Mouse (Mus musculus) frontal cortex, adult 2 months (tissue): ENCODE measurements around the gene B3galt4. TPM values are rescaled to one million over a fixed set of nuclear protein-coding genes. Genes with fewer than 3 reads are reported as not detected.
"Not testable (repeated sequence)": the region's sequence is repeated elsewhere in the genome, so short reads cannot be mapped to it uniquely, and the experiment has no call there.

ENCODE experiments used
- DNase-seq, 2 experiments: peaks; one replicate each; pipeline ENCODE4 v3.0.0; 2022; ENCODE audit warnings: low spot score in 1 of 2; ENCODE audit errors: extremely low spot score in 1 of 2
- polyA plus RNA-seq: library from polyadenylated mRNA; depleted of rRNA; stranded (reverse); fragments of >200 nt; gene quantifications from 2 replicates; pipeline ENCODE4 v1.2.3, GENCODE M21; 2012; rRNA removed

The B3galt4 gene
- polyA plus RNA-seq: 6.9 and 7.5 TPM in 2 replicates

DNA sequence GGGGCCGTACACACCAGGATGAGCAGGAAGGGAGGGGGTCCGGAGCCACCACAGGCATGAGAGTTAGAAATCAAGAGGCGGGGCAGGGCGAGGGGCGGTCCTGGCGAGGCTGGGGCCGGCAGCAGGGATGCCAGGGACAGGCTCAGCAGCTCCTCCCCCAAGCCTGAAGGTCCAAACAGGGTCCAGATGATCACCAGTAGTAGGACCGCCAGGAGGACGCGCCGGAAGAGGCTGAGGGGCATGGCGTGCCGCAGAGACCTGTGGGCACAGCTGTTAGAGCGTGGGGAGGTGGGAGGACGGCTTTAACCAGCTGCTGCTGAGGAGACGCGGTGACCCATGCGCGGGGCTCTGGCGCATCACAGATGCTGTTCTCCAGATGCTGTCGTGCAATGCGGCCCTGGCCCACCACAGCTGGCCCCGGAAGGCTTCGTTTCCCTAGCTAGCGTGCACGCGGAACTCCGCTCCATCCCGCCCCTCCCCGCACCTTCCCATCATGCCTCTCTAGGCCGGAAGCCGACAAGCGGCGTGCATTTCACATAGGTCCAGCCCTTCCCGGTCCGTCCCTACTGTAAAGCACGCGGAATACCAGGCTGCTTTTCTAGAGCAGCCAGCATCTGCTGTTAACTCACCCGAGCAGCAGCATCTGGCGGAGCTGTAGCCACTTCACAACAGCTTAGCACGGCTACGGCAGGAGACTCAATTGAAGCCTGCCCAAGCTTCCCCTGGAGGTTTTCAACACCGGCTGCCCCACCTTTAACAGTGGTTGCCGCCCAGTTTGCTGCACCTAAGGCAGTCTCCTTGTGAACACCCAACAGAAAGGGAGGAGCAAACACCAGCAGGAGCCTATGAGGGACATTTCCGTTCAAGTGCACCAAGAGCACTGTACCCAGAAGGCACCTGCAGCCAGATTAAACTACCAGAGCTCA is at the start of gene B3galt4:
Gene B3galt4, minus strand, starts transcription at position 468 of the 926 bp plus-strand sequence.
- DNase-seq: peak in 1 of 2 experiments; percentile 82

DNA sequence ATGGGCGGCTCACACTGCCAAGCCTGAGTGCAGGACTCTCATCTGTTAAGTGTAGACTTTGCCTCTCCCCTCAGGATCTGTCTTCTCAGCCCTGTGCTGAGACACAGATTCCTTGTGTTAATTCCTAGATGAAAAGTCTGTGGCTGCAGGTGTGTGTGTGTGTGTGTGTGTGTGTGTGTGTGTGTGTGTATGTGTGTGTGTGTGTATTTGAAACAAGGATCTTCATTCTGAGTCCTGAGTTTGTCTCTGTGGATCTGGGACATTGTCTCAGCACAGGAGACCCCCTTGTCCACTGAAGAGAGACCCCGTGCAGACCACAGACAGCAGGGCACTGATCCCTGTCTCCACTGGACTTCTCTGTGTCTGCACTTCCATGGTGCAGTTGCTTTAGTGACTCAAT is 49.5 kb upstream of the B3galt4 start:
- not testable (repeated sequence) for DNase-seq

DNA sequence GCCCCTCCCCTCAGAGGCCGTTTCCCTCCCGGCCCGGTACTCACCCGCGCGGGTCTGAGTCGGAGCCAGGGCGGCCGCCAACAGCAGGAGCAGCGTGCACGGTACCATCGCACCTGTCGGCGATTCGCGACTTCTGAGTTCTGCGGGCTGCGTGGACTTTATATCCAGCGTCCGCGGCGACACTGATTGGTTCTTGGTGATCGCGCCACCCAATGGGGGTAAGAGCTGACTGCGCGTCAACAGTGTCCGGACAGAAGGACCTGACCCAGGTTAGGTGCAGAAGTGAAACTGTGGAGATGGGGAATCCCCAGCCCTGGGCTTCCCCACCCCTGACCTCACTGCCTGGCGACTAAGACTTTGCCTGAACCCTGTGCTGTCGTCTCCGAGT is 48.9 kb upstream of the B3galt4 start, which contains the start of gene H2-K1:
Gene H2-K1, minus strand, starts transcription at position 198 of the 388 bp plus-strand sequence.
- DNase-seq: peak; percentile 56 to 73

DNA sequence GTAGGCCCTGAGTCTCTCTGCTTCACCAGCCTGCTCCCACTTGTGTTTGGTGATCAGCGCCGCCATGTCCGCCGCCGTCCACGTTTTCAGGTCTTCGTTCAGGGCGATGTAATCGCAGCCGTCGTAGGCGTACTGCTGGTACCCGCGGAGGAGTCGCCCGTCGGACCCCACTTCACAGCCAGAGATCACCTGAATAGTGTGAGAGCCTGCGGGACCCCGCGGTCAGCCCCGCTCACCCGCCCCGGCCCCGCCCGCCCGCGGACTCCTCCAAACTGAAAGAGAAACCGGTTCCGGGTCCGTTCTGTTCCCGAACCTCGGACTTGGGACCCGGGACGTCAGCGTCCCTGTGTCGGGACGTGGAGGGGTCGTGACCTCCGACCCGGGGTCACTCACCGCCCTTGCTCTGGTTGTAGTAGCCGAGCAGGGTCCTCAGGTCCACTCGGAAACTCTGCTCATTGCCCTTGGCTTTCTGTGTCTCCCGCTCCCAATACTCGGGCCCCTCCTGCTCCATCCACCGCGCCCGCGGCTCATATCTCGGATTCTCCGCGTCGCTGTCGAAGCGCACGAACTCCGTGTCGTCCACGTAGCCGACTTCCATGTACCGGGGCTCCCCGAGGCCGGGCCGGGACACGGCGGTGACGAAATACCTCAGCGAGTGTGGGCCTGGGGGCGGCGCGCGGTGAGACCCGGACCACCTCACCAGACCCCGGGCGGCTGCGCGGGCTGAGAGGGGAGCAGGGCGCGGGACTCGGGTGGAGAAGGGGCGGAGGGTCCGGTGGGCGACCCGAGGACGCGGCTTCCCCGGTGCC is 48.3 kb upstream of the B3galt4 start:
- no peak for DNase-seq

DNA sequence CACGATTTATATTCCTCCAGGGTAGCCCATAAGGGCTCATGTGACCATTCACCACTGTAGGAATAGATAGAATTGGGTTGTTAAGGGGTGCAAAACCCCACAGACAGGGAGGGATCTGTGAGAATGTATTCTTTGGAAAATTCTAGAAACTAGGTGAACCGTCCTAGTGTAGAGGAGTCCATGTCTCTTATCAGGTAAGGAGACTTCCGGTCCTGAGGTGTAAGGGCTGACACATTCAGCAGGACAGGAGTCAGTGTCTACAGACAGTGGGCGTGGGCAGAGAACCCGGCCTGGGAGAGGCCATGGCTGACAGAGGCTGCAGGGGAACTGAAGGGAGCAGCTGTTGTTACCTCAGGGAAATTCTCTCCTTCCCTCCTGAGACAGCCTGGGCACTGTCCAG is 47.4 kb upstream of the B3galt4 start:
- not testable (repeated sequence) for DNase-seq

DNA sequence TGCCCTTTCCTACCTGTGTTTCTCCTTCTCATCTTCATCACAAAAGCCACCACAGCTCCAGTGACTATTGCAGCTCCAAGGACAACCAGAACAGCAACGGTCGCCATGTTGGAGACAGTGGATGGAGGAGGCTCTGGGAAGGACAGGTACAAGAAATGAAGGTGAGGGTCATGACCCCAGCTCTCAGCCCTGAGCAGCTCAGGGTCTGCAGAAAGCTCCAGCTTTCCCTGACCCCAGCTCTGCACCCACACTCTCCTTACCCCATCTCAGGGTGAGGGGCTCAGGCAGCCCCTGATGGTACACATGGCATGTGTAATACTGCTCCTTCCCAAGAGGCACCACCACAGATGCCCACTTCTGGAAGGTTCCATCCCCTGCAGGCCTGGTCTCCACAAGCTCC is 45.7 kb upstream of the B3galt4 start:
- DNase-seq: not testable (repeated sequence)

DNA sequence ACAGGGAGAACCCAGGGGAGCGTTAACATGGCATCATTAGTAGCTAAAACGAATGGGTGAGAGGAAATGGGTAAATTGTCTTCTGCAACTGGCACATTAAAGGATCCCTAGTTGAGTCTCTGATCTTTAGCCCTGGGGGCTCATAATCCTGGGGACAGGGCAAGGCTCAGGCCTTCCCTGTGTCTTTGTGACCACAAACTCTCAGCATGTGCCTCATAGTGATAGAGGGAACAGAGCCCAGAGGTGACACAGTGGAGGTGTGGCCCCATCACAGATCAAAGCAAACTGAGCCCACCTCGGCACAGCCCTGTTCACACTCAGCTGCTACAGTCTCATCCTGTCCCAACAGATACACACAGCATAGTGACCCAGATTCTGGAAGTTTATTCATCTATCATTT is 44.4 kb upstream of the B3galt4 start:
- no peak for DNase-seq

DNA sequence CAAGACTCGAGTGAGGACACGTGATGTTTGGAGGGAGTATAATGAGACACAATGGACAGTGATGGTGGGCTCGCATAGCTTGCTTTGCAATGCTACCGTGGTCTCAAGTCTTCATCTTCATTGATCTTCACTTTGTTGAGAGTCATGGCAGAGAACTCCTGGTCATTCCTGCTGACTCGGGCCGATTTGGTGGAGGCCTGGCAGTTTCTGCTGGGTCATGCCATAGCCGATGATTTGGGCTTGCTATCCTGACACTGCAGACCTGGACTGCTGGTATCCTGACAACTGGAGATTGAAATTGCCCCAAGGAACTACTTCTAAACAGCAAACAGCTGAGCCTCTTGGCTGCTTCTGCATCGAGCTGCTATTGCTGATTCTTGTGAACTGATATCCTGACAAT is 43.7 kb upstream of the B3galt4 start:
- no peak for DNase-seq

DNA sequence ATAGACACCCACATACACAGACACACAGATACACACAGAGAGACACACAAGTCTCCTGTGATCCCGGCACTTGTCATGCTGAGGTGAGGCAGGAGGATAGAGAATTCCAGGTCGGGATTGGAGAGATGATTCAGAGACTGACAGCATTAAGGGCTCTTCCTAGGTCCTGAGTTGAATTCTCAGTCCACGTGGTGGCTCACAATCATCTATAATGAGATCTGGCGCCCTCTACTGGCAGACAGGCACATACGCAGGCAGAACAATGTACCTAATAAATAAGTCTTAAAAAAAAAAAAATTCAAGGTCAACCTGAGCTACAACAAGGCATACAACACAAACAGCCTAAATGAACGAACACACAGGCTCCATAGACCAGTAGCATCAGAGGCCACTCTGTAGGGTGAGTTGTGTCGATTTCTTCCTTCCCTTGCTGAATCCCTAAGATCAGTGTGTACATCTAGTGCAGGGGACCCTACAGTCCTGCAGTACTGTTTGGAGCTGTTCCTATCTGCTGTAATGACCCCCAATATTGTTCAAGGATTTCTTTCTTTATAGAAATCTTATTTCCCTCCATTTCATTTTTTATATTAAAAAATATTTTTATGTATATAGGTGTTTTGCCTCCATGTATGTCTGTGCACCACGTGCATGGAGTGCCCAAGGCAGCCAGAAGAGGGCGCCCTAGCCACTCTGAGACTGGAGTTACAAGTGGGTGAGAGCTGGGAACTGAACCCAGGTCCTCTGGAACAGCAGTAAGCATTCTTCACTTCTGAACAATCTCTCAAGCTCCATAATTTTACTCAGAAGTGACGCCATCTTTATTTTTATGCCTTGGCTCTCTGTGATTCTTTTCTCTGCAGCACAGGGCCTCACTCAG is 40.7 kb upstream of the B3galt4 start:
- peak in 1 of 2 experiments; percentile 73 for DNase-seq

DNA sequence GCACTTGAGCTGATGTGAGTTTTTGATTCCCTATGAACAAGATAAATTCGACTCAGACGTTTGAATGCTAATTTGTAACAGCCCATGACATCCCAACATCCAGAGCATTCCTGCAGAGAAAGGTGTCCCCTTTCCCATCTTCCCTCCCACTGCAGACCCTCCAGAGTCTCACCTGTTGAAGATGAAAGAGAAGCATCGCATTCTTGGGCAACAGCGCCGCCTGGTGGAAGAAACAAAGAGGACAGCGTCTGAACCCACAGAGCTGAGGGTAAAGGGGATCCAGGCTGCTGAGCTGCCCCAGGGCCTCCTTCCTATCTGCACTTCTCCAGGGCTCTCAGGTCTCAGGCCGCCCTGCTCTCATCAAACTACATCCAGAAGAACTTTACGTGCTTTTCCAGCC is 30.8 kb upstream of the B3galt4 start:
- peak in 1 of 2 experiments; percentile 68 for DNase-seq

DNA sequence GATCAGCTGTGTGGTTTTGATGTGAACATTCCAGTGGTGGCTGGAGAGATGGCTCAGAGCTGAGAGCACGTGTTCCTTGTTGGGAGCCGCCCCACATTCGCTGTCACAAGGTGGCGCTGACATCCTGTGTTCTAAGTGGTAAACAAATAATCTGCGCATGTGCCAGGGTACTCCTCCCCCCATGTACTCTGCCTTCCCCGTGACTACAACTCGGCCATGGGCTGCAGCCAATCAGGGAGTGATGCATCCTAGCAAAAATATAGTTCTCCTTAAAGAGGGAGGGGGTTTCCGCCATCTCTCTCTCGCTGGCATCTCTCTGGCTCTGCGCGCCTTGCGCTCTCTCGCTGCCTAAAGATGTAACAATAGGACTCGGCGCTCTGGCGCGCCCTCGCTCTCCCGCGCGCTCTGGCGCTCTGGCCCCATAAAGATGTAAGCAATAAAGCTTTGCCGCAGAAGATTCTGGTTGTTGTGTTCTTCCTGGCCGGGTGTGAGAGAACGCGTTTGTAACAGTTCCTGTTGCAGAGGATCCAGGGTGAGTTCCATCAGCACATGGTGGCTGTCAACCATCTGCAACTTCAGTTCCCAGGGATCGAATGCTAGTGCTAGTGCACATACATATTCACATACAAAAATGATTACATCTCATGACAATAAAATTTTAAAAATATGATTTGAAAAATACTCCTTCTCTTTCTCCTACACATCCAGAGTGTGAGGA is 30.1 kb upstream of the B3galt4 start:
- DNase-seq: peak; percentile 91

DNA sequence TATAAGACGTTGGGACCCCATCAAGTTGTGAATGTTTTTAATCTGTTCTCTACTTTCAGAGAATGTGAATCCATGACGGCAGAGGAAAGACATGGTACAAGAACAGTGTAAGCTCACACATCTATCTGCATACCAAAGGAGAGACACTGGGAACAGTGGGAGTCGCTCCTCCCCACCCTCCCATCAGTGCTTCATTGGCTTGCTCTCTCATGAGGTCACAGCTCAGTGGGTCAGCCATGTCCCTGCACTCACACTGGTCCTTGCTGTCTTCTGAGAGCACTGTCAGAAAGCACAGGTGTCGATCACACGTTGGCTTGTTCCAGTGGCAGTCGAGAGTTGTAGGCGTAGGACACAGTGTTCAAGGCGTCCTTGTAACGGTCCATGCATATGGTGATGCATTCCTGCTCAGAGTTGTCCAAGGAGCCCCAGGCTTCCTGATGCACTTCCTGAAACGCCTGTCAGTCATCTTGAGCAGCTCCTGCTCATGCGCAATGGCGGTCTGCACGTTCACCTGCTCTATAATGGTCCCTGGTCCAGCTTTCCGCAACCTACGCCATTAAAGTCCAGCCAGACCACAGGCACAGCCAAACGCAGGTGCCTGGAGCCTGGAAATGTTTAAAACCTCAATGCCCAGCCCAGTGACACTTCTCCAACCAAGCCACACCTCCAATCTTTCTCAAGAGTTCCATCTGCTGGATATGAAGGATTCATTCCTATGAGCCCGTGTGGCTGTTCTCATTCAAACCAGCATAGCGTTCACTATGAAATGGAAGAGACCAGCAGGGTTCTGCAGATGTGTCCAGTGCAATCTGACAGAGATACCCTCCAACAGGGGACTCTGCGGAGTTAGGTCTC is 29.1 kb upstream of the B3galt4 start:
- no peak for DNase-seq

DNA sequence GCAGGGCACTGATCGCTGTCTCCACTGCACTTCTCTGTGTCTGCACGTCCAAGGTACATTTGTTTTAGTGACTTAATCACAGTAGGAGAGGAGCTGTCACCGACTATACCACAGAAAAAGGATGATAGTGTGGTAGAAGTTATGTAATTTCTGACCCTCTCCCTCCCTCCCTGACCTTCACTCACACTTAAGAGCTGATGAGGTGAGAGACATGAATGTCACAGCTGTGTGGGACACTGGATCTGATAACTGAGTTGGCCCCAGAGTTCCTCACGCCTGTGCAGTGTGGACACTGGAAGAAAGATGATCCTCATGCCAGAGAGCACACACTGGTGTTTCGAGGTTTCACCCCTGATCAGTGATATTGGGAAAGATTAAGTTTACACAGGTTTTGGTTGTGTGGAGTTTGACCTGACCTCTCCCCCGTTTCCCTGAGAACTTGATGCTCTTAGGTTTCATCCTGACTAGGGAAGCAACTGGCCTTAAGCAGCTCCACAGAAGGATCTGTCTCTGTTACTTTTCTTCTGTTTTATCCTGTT is 28.3 kb upstream of the B3galt4 start:
- DNase-seq: no peak

DNA sequence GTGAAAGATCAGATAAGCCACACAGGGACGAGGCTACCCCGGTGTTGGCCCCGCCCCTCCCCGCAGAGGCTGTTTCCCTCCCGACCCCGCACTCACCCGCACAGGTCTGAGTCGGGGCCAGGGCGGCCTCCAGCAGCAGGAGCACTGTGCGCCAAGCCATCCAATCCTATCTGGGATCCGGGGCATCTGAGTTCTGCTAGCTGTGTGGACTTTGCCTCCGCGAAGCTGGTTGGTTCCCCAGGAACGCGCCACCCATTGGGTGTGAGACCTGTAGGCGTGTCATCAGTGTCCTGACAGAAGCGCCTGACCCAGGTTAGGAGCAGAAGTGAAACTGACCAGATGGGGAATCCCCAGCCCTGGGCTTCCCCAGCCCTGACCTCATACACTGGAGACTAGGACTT is 27.3 kb upstream of the B3galt4 start:
- no peak for DNase-seq

DNA sequence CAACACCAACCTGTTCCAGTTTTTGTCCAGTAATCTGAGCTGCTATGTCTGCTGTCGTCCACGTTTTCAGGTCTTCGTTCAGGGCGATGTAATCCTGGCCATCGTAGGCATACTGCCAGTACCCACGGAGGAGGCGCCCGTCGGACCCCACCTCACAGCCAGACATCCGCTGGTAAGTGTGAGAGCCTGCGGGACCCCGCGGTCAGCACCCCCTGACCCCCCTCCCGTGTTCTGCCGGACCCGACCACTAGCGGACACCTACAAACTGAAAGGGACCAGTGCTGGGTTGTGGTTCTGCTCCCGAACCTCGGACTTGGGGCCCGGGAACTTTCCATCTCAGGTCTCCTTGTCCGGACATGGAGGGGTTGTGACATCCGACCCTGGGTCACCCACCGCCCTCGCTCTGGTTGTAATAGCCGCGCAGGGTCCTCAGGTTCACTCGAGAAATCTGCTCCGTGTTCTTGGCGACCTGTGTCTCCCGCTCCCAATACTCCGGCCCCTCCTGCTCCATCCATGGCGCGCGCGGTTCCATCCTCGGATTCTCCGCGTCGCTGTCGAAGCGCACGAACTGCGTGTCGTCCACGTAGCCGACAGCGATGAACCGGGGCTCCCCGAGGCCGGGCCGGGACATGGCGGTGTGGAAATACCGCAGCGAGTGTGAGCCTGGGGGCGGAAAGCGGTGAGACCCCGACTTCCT is 26.7 kb upstream of the B3galt4 start:
- no peak for DNase-seq

DNA sequence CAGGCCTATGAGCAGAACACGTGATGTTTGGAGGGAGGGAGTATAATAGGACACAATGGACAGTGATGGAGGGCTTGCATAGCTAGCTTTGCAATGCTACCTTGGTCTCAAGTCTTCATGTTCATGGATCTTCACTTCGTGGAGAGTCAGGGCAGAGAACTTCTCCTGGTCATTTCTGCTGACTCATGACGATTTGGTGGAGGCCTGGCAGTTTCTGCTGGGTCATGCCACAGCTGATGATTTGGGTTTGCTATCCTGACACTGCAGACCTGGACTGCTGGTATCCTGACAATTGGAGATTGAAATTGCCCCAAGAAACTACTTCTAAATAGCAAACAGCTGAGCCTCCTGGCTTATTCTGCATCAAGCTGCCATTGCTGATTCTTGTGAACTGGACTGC is 22.3 kb upstream of the B3galt4 start:
- no peak for DNase-seq

DNA sequence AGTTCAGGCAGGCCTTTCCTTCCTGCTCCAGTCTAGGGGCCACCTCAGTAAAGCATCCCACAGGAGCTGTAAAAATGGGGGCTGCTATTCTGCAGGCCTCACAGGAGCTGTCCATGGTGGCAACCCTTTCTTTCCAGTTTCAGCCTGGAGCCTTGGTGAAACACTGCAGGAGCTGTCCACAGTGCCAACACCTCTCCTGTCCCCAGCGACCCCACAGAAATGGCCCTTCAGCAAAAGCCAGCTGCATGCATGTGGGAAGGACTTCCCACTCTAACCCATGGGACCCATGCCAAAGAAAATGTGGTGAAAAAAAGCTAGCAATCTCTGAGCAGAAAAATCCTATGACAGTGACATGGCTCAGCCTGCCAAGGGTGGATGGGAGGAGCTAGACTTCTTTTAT is 21.4 kb upstream of the B3galt4 start:
- DNase-seq: no peak

DNA sequence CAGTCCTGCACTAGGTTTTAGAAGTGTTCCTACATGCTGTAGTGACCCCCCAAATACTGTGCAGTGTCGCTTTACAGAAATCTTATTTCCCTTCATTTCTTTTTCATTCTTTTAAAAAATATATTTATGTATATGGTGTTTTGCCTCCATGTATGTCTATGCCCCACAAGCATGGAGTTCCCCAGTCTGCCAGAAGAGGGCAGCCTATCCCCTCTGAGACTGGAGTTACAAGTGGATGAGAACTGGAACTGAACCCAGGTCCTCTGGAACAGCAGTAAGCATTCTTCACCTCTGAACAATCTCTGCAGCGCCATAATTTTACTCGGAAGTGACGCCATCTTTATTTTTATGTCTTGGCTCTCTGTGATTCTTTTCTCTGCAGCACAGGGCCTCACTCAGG is 18.1 kb upstream of the B3galt4 start:
- DNase-seq: no peak
